Comparison of ENCODE assay signal across 8 mouse cellular contexts in genomic region chr10:86463538-86464199, GRCm38 (mm10). TPM values are rescaled to one million over a fixed set of nuclear protein-coding genes. Genes with fewer than 3 reads are reported as not detected.
DNase-seq lines count a peak whose midpoint lies in the region; ATAC-seq and TF ChIP-seq lines count a peak whose summit lies in the region.

No protein-coding gene starts in this region.

- no peaks in the 10 kb centered on the region for H3K36me3 ChIP-seq in C2C12 (ENCODE audit: control insufficient read depth, insufficient read depth)
- H3K36me3 ChIP-seq in embryonic facial prominence, embryonic 15.5 days = no peaks in the 10 kb centered on the region
- no peaks in the 10 kb centered on the region for H3K36me3 ChIP-seq in heart, embryonic 10.5 days
- H3K36me3 ChIP-seq in kidney, embryonic 14.5 days (ENCODE audit: control insufficient read depth, insufficient read depth, low read length) = peaks cover 3% of the 10 kb centered on the region; the same call in 1 of the 2 replicates
- H3K36me3 ChIP-seq in limb, embryonic 13.5 days = no peaks in the 10 kb centered on the region
- H3K36me3 ChIP-seq in stomach, embryonic 15.5 days = no peaks in the 10 kb centered on the region

- TF ChIP-seq CTCF in C2C12 (IDR thresholded peaks at IDR 0.05; ENCODE audit: control insufficient read depth, insufficient read depth, insufficient read length) = peak; percentile 37

- H3ac ChIP-seq in C2C12 (ENCODE audit: control insufficient read depth, insufficient read length, low read depth) = no peak overlapping the region

- H3K4me3 ChIP-seq in C2C12 (ENCODE audit: insufficient read depth, poor library complexity, severe bottlenecking) = no peak overlapping the region
- no peak overlapping the region for H3K4me3 ChIP-seq in embryonic facial prominence, embryonic 15.5 days (replicated peaks)
- H3K4me3 ChIP-seq in heart, embryonic 10.5 days = no peak overlapping the region
- no peak overlapping the region for H3K4me3 ChIP-seq in kidney, embryonic 14.5 days (ENCODE audit: low read length)
- no peak overlapping the region for H3K4me3 ChIP-seq in limb, embryonic 13.5 days
- H3K4me3 ChIP-seq in stomach, embryonic 15.5 days (replicated peaks) = no peak overlapping the region

- peak; percentile 87 for DNase-seq in brain, adult 2 months (ENCODE audit: low read depth, low spot score)
- DNase-seq in heart, embryonic 10.5 days (ENCODE audit: low spot score) = peak; percentile 84
- peak; percentile 3 to 34 for DNase-seq in natural killer cell, adult 2 months (ENCODE audit: low spot score in 2 of 2)

- 0 out of 2 replicates have a peak, but pooled peaks cover 4% of the 10 kb centered on the region for H3K4me1 ChIP-seq in embryonic facial prominence, embryonic 15.5 days
- no peaks in the 10 kb centered on the region for H3K4me1 ChIP-seq in heart, embryonic 10.5 days
- H3K4me1 ChIP-seq in kidney, embryonic 14.5 days (ENCODE audit: control insufficient read depth, insufficient read depth, low read length) = no peaks in the 10 kb centered on the region
- H3K4me1 ChIP-seq in limb, embryonic 13.5 days = peaks cover 4% of the 10 kb centered on the region
- H3K4me1 ChIP-seq in stomach, embryonic 15.5 days = 0 out of 2 replicates have a peak, but pooled peaks cover 6% of the 10 kb centered on the region

- peaks cover 27% of the 10 kb centered on the region for H3K27me3 ChIP-seq in C2C12 (ENCODE audit: control insufficient read depth, insufficient read depth, insufficient read length)
- H3K27me3 ChIP-seq in embryonic facial prominence, embryonic 15.5 days = no peaks in the 10 kb centered on the region
- H3K27me3 ChIP-seq in heart, embryonic 10.5 days (ENCODE audit: insufficient read depth, poor library complexity, severe bottlenecking) = 0 out of 2 replicates have a peak, but pooled peaks cover 8% of the 10 kb centered on the region
- H3K27me3 ChIP-seq in kidney, embryonic 14.5 days (ENCODE audit: control insufficient read depth, insufficient read depth, low read length) = no peaks in the 10 kb centered on the region
- H3K27me3 ChIP-seq in limb, embryonic 13.5 days = no peaks in the 10 kb centered on the region
- no peaks in the 10 kb centered on the region for H3K27me3 ChIP-seq in stomach, embryonic 15.5 days (replicated peaks)

- no peak overlapping the region for H3K9ac ChIP-seq in embryonic facial prominence, embryonic 15.5 days
- H3K9ac ChIP-seq in kidney, embryonic 14.5 days (ENCODE audit: low read depth, low read length) = no peak overlapping the region
- no peak overlapping the region for H3K9ac ChIP-seq in limb, embryonic 13.5 days
- no peak overlapping the region for H3K9ac ChIP-seq in stomach, embryonic 15.5 days

- no peaks in the 10 kb centered on the region for H3K9me3 ChIP-seq in embryonic facial prominence, embryonic 15.5 days (replicated peaks)
- no peaks in the 10 kb centered on the region for H3K9me3 ChIP-seq in heart, embryonic 10.5 days
- H3K9me3 ChIP-seq in kidney, embryonic 14.5 days (ENCODE audit: control insufficient read depth, low read length) = no peaks in the 10 kb centered on the region
- H3K9me3 ChIP-seq in limb, embryonic 13.5 days = no peaks in the 10 kb centered on the region
- H3K9me3 ChIP-seq in stomach, embryonic 15.5 days = no peaks in the 10 kb centered on the region

- peak; percentile 67; the same call in 1 of the 2 replicates for ATAC-seq in embryonic facial prominence, embryonic 15.5 days (ENCODE audit: insufficient number of reproducible peaks, low FRiP score, low TSS enrichment, low read depth)
- ATAC-seq in kidney, embryonic 14.5 days (ENCODE audit: low FRiP score, low TSS enrichment) = peak; percentile 83
- ATAC-seq in limb, embryonic 13.5 days (ENCODE audit: low FRiP score, low read depth) = peak; percentile 86
- ATAC-seq in stomach, embryonic 15.5 days (ENCODE audit: insufficient read depth, low FRiP score, low read depth) = peak; percentile 74; the same call in 1 of the 2 replicates

- WGBS in embryonic facial prominence, embryonic 15.5 days = 27% methylated on average over 5 of the region's 5 CpGs
- WGBS in heart, embryonic 10.5 days = 29% methylated on average over 5 of the region's 5 CpGs
- 31% methylated on average over 5 of the region's 5 CpGs for WGBS in kidney, embryonic 14.5 days
- WGBS in limb, embryonic 13.5 days = 21% methylated on average over 5 of the region's 5 CpGs
- WGBS in stomach, embryonic 15.5 days = 19% methylated on average over 5 of the region's 5 CpGs

- no peak overlapping the region for H3K4me2 ChIP-seq in embryonic facial prominence, embryonic 15.5 days (replicated peaks)
- no peak overlapping the region for H3K4me2 ChIP-seq in kidney, embryonic 14.5 days (replicated peaks; ENCODE audit: low read depth, low read length)
- H3K4me2 ChIP-seq in limb, embryonic 13.5 days (replicated peaks) = no peak overlapping the region
- H3K4me2 ChIP-seq in stomach, embryonic 15.5 days = no peak overlapping the region

- H3K79me2 ChIP-seq in C2C12 (ENCODE audit: control insufficient read depth, insufficient read depth) = no peaks in the 10 kb centered on the region

- H3K79me3 ChIP-seq in C2C12 (ENCODE audit: low read depth) = no peaks in the 10 kb centered on the region

- H3K27ac ChIP-seq in embryonic facial prominence, embryonic 15.5 days (replicated peaks) = no peak overlapping the region
- no peak overlapping the region for H3K27ac ChIP-seq in heart, embryonic 10.5 days
- H3K27ac ChIP-seq in kidney, embryonic 14.5 days (ENCODE audit: low read depth, low read length) = no peak overlapping the region
- H3K27ac ChIP-seq in limb, embryonic 13.5 days = no peak overlapping the region
- H3K27ac ChIP-seq in stomach, embryonic 15.5 days = 0 out of 2 replicates have a peak overlapping the region, but pooled peaks have one; percentile 14

TF ChIP-seq in C2C12, 6 proteins besides CTCF, POLR2A, EP300 and RAD21:
- TF ChIP-seq MAX (IDR thresholded peaks at IDR 0.05) = no peak
- TF ChIP-seq MYOG (IDR thresholded peaks at IDR 0.05; ENCODE audit: control insufficient read depth, extremely low read depth, insufficient read length) = no peak
- TF ChIP-seq MYOD1 (IDR thresholded peaks at IDR 0.05; ENCODE audit: control insufficient read depth, insufficient read length, low read depth) = no peak

RNA-seq across cellular contexts. Expression of gene Syn3, which starts 35.0 kb away (rescaled TPM):
- 0.20 TPM for polyA plus RNA-seq in C2C12 (2012; fragmentation: generic; extraction: Trizol)
- 2.1 and 2.6 TPM in 2 replicates for polyA plus RNA-seq in embryonic facial prominence, embryonic 15.5 days (2015; fragmentation: Nextera tagmentation; extraction: Ambion mirVana)
- polyA plus RNA-seq in heart, embryonic 10.5 days (2016; fragmentation: Nextera tagmentation; extraction: Ambion mirVana) = 1.2 TPM in 2 replicates
- polyA plus RNA-seq in kidney, embryonic 14.5 days (2014; fragmentation: Nextera tagmentation; extraction: Ambion mirVana) = 6.3 and 8.4 TPM in 2 replicates
- 2.9 and 3.1 TPM in 2 replicates for polyA plus RNA-seq in limb, embryonic 13.5 days (2015; fragmentation: Nextera tagmentation; extraction: Ambion mirVana)
- 3.5 TPM in 2 replicates for polyA plus RNA-seq in stomach, embryonic 15.5 days (2015; fragmentation: Nextera tagmentation; extraction: Ambion mirVana)

Comparison
In these comparisons a context has a peak if more than half of its experiments do, and no peak if none do; other contexts are left out.
1. DNase-seq: peak in every context shown above with its lines; median percentile 87 in brain, adult 2 months; 84 in heart, embryonic 10.5 days; 18 in natural killer cell, adult 2 months.